Mouse (Mus musculus) forebrain, embryonic 10.5 days (tissue): ENCODE data around the gene Pitx2. TPM values are rescaled to one million over a fixed set of nuclear protein-coding genes. Genes with fewer than 3 reads are reported as not detected.
A peak's percentile ranks its signal among the peaks of the same experiment; 100 is the strongest.

Experiments used
- DNase-seq: peaks from one replicate; pipeline ENCODE4 v3.0.0-alpha.2; 2017; ENCODE audit warnings: low spot score; ENCODE audit errors: extremely low spot score
- H3K27ac ChIP-seq: fragments of 300-500 bp; sonication (generic); 2 replicates; pipeline ENCODE4 v1.5.1; 2016; ENCODE audit warnings: mild to moderate bottlenecking
- H3K27me3 ChIP-seq: fragments of 300-500 bp; sonication (generic); 2 replicates; pipeline ENCODE4 v1.6.1; 2016; ENCODE audit warnings: mild to moderate bottlenecking; ENCODE audit not compliant: poor library complexity, severe bottlenecking
- H3K36me3 ChIP-seq: fragments of 300-500 bp; sonication (generic); replicated peaks from 2 replicates; pipeline ENCODE4 v1.6.1; 2016; ENCODE audit warnings: mild to moderate bottlenecking, moderate library complexity
- H3K4me1 ChIP-seq: fragments of 300-500 bp; sonication (generic); 2 replicates; pipeline ENCODE4 v1.6.1; 2016
- H3K4me3 ChIP-seq: fragments of 300-500 bp; sonication (generic); 2 replicates; pipeline ENCODE4 v1.5.1; 2016; ENCODE audit warnings: mild to moderate bottlenecking, moderate library complexity
- H3K9me3 ChIP-seq: fragments of 300-500 bp; sonication (generic); 2 replicates; pipeline ENCODE4 v1.6.1; 2016; ENCODE audit warnings: mild to moderate bottlenecking, moderate library complexity
- WGBS: fragments of 180-500 bp; shearing (Covaris S2); methylation state at CpG from one replicate; pipeline ENCODE4 v1.1.7; 2016; 5-methylcytosine and 5-hydroxymethylcytosine counted together
- polyA plus RNA-seq: library from polyadenylated mRNA; unstranded; fragments of >200 nt; fragmentation: Nextera tagmentation; extraction: Ambion mirVana; gene quantifications from 2 replicates; pipeline ENCODE4 v1.2.1, GENCODE M21; 2016

Pitx2 gene
- polyA plus RNA-seq, 1 experiment from 2014 or later, result 11.1 TPM

DNA sequence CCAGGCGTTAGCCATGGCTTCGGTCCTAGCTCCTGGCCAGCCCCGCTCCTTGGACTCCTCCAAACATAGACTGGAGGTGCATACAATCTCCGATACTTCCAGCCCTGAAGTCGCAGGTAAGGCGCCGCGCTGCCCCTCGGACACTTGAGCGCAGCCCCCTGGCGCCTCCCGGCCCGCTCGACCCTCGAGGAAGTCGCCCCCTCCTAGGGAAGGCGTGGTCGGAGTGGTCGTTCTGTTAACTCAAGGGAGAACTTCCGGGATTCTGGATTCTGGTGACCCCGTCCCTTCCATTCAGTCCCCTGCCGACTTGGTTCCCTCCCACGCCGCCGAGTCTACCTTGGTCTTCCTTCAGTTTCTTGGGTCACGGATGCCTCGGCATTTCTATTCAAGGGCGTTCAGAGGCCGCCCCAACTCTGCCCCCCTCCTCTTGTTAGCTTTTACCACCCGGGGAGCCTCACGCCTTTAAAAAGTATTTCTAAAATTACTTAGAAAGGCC, 15.0 kb downstream of the Pitx2 start:
- WGBS, result under 1% methylated on average over 31 of the region's 31 CpGs
- H3K4me3 ChIP-seq, result peak overlapping the region; percentile 60
- DNase-seq, result no peak
- H3K4me1 ChIP-seq, result peaks cover 51% of the 10 kb centered on the region
- no peaks in the 10 kb centered on the region for H3K9me3 ChIP-seq
- no peak overlapping the region for H3K27ac ChIP-seq
- no peaks in the 10 kb centered on the region for H3K36me3 ChIP-seq
- peaks cover 100% of the 10 kb centered on the region for H3K27me3 ChIP-seq

DNA sequence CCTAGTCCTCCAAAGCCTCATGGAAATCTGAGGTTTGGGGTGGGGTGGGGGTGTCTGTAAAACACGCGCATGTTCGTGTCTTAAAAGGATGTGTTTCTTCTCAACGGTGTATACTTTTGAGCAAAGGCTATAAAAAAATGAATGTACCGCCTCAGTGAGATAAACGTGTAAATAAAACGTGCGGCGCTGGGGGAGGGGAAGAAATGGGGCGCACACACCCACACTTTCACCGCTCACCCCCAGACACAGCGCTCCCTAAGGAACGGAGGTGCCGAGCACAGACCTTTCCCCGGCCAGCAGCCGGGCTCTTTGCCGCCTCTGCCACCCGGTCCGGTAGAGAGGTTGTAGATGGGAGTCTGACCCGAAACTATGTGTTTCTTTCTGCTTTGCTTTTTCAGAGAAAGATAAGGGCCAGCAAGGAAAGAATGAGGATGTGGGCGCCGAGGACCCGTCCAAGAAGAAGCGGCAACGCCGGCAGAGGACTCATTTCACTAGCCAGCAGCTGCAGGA, 15.6 kb downstream of the Pitx2 start:
- Histone ChIP-seq H3K9me3 (no peaks in the 10 kb centered on the region), H3K36me3 (no peaks in the 10 kb centered on the region), H3K4me1 (peaks cover 51% of the 10 kb centered on the region), H3K27me3 (peaks cover 100% of the 10 kb centered on the region), H3K27ac (no peak overlapping the region), H3K4me3 (peak overlapping the region; percentile 60)
- no peak for DNase-seq
- WGBS, result under 1% methylated on average over 26 of the region's 26 CpGs

- H3K9me3 ChIP-seq, result no peaks in the 10 kb centered on the region
- under 1% methylated on average over 35 of the region's 35 CpGs for WGBS
Observed at GRCm38 (mm10) chr3:129215751-129216331, 16.2 kb downstream of the Pitx2 start.

DNA sequence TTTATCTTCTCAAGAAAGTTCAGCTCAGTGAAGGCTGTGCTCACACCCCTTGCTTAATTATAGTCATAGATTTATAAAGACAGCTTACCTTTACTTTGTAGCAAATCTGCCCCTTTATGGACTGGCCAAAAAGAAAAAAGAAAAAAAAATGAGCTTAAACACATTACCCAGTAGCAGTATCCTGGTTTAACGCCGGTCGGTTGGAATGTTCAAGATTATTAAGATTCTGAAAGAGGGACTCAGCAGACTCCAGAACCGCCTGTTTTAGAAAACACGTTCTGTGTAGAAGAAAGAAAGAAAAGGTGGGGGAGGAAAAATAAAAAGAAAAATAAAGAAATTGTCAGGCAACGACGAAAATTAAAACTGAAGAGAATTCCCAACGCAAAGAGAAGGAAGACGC, 16.8 kb downstream of the Pitx2 start:
- no peak overlapping the region for H3K27ac ChIP-seq
- WGBS, result 1% methylated on average over 9 of the region's 9 CpGs
- peak; percentile 12 for DNase-seq
- no peaks in the 10 kb centered on the region for H3K36me3 ChIP-seq
- no peak overlapping the region for H3K4me3 ChIP-seq
- peaks cover 100% of the 10 kb centered on the region for H3K27me3 ChIP-seq
- no peaks in the 10 kb centered on the region for H3K9me3 ChIP-seq
- peaks cover 61% of the 10 kb centered on the region for H3K4me1 ChIP-seq

More at GRCm38 (mm10) chr3:129215751-129216331, 16.2 kb downstream of the Pitx2 start:
- Histone ChIP-seq H3K4me3 (peak overlapping the region; percentile 60), H3K36me3 (no peaks in the 10 kb centered on the region), H3K4me1 (peaks cover 57% of the 10 kb centered on the region), H3K27ac (0 out of 2 replicates have a peak overlapping the region, but pooled peaks have one; percentile 30), H3K27me3 (peaks cover 100% of the 10 kb centered on the region)
- DNase-seq, result peak; percentile 74

- peaks cover 62% of the 10 kb centered on the region for H3K4me1 ChIP-seq
- no peak overlapping the region for H3K27ac ChIP-seq
- H3K4me3 ChIP-seq, result peak overlapping the region; percentile 9; the same call in 1 of the 2 replicates
- peak; percentile 61 for DNase-seq
- H3K9me3 ChIP-seq, result no peaks in the 10 kb centered on the region
- WGBS, result under 1% methylated on average over 34 of the region's 34 CpGs
- H3K36me3 ChIP-seq, result no peaks in the 10 kb centered on the region
- peaks cover 100% of the 10 kb centered on the region for H3K27me3 ChIP-seq
Observed at GRCm38 (mm10) chr3:129216911-129217561, 17.4 kb downstream of the Pitx2 start.

DNA sequence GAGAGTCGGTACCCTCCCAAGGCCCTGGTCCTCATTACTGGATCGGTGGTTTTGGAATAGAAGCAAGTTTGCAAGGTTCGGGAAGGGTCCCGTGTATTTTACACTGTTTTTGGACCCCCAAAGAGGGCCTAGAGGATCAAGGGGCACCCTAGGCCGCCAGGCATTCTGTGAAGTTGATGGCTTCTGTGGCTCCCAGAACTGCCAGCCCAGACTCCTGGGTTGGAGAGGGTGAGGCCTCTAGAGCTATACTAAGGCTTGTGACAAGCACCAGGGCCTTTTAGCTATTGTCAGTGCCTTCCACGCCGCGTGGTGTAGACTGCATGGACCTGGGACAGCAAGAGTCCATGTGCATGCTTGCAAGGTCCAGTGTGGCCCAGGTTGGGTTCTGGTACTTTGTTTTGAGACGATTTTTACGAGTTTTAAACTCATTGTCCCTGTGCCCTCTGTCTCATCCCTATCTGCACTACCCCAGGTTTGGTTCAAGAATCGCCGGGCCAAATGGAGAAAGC, 18.2 kb downstream of the Pitx2 start:
- 1% methylated on average over 12 of the region's 12 CpGs for WGBS
- Histone ChIP-seq H3K9me3 (no peaks in the 10 kb centered on the region), H3K4me1 (peaks cover 62% of the 10 kb centered on the region), H3K4me3 (no peak overlapping the region), H3K36me3 (no peaks in the 10 kb centered on the region), H3K27ac (no peak overlapping the region), H3K27me3 (peaks cover 100% of the 10 kb centered on the region)
- peak; percentile 57 for DNase-seq

DNA sequence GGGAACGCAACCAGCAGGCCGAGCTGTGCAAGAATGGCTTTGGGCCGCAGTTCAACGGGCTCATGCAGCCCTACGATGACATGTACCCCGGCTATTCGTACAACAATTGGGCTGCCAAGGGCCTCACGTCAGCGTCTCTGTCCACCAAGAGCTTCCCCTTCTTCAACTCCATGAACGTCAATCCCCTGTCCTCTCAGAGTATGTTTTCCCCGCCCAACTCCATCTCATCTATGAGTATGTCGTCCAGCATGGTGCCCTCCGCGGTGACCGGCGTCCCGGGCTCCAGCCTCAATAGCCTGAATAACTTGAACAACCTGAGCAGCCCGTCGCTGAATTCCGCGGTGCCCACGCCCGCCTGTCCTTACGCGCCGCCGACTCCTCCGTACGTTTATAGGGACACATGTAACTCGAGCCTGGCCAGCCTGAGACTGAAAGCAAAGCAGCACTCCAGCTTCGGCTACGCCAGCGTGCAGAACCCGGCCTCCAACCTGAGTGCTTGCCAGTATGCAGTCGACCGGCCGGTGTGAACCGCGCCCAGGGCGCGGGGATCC, 18.8 kb downstream of the Pitx2 start:
- H3K9me3 ChIP-seq, result no peaks in the 10 kb centered on the region
- under 1% methylated on average over 41 of the region's 41 CpGs for WGBS
- no peak overlapping the region; the same call in 1 of the 2 replicates for H3K4me3 ChIP-seq
- peaks cover 100% of the 10 kb centered on the region for H3K27me3 ChIP-seq
- no peak overlapping the region for H3K27ac ChIP-seq
- no peaks in the 10 kb centered on the region for H3K36me3 ChIP-seq
- H3K4me1 ChIP-seq, result peaks cover 60% of the 10 kb centered on the region
- DNase-seq, result peak; percentile 62

DNA sequence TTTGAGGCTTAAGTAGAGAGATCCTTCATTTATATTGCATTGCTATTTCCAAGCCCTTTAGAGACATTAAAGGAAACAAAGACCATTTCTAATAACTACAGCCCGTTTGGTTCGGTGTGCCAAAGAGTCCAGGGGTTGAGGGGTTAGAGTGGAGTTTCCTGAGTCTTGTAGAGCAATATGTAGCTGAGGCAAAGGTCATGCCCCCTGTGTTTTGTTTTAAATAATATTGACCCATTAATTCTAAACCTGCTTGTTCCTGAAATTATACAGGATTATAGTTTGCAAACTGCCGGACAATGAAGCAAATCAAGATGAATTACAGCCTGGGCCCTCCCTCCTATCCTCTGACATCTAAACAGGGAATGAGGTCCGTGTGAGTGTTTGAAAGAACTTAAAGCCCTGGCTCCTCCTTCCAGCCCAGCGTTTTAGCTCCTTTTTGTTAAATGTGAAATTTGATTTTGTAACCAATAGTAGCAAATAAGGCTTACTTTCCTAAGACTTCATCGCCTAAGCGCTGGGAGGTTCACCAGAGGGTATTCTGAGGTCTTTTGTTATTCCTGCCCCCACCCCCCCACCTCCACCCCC, 20.5 kb downstream of the Pitx2 start:
- H3K9me3 ChIP-seq, result no peaks in the 10 kb centered on the region
- no peak overlapping the region for H3K4me3 ChIP-seq
- no peak overlapping the region for H3K27ac ChIP-seq
- no peak for DNase-seq
- peaks cover 100% of the 10 kb centered on the region for H3K27me3 ChIP-seq
- H3K4me1 ChIP-seq, result peaks cover 57% of the 10 kb centered on the region
- H3K36me3 ChIP-seq, result no peaks in the 10 kb centered on the region
- 2% methylated on average over 7 of the region's 7 CpGs for WGBS

DNA sequence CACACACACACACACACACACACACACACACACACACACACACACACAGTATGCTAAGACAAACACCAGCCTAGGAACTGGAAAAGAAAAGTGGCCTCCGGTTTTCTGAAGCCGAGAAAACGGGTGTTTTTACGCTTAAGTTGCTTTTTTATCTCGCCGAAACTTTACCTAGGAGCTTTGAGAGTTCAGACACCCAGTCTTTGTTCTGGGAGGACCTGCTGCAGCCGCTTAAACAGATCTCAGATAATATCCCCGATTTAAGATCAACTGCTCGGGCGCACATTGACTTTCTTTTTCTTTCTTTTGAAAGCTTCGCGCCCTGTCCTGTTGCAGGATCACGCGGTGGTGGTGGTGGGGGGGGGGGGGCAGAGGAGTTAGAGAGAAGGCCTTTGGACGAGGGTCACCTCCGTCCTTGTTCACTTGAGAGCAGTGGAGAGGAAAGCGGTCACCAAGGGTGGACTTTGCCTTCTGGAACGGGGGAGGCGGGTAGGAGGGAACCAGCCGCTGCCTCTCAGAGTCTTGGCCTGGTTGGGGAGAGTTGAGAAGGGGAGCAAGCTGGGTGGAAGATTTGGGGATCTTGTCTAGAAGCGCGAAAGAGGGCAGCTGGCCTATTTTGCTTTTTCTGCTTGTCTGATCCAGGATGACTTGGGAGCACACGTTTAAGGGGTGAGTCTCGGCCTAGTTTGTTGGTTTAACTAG, 21.2 kb downstream of the Pitx2 start:
- Histone ChIP-seq H3K27me3 (peaks cover 100% of the 10 kb centered on the region), H3K4me1 (peaks cover 55% of the 10 kb centered on the region), H3K4me3 (no peak overlapping the region), H3K27ac (no peak overlapping the region), H3K9me3 (no peaks in the 10 kb centered on the region), H3K36me3 (no peaks in the 10 kb centered on the region)
- peak; percentile 56 for DNase-seq
- 1% methylated on average over 24 of the region's 24 CpGs for whole genome bisulfite sequencing

- Histone ChIP-seq H3K36me3 (no peaks in the 10 kb centered on the region), H3K4me3 (no peak overlapping the region), H3K27ac (no peak overlapping the region), H3K4me1 (peaks cover 58% of the 10 kb centered on the region), H3K27me3 (peaks cover 100% of the 10 kb centered on the region), H3K9me3 (no peaks in the 10 kb centered on the region)
- DNase-seq, result no peak
- 1% methylated on average over 27 of the region's 27 CpGs for WGBS
Observed at GRCm38 (mm10) chr3:129221380-129222260, 21.9 kb downstream of the Pitx2 start.

DNA sequence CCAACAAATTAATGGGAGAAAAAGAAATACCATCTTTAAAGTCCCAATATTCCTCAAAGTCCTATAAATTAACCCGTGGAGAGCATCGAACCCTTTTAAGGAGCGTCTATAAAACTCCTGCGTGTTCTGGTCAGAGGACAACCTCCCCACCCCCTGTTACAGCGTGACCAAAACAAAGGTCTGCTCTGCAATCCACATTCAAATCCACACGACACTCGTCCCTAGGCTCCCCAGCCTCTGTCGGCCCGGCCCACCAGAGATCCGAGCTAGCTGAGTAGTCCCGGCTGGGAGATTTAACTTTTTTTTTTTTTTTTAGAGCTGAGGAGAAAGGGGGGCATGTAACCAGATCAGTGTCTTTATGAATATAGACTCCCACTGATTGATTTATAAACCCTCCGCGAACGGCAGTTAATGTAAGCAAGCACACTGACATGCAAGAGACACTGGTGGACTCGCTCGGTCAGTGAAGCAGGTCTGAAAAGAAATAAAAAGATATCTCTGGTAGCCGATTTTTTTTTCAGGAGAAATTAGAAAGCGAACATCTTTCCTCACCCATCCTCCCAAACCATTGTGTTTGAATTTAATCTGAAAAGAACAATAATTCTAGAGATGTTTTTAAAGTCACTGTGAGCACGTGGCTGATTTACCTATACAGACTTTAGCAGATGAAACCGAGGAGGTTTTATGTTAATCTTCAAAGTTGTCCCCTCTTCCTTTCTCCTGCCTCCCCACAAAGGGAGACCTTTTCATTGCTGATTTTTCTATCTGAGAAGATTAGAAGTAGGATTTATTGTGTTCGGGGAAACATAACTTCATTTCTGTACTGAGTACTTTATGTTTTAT, 23.0 kb downstream of the Pitx2 start:
- H3K27ac ChIP-seq, result no peak overlapping the region
- H3K27me3 ChIP-seq, result peaks cover 100% of the 10 kb centered on the region
- no peaks in the 10 kb centered on the region for H3K9me3 ChIP-seq
- peaks cover 50% of the 10 kb centered on the region for H3K4me1 ChIP-seq
- H3K36me3 ChIP-seq, result no peaks in the 10 kb centered on the region
- DNase-seq, result no peak
- H3K4me3 ChIP-seq, result no peak overlapping the region
- WGBS, result under 1% methylated on average over 21 of the region's 21 CpGs
